Mouse (Mus musculus) heart, postnatal 0 days (tissue): Measurements from ENCODE around the gene Rps28. TPM values are rescaled to one million over a fixed set of nuclear protein-coding genes. Genes with fewer than 3 reads are reported as not detected.

Source experiments
- ATAC-seq: fragments of 200-750 bp; cut with Nextera tagmentation; 2 replicates; pipeline ENCODE4 v1.8.0; 2017; ENCODE audit warnings: low read depth, moderate number of reproducible peaks, moderate library complexity; ENCODE audit not compliant: insufficient read depth
- DNase-seq: peaks from one replicate; pipeline ENCODE4 v3.0.0-alpha.2; 2016; ENCODE audit warnings: low spot score
- H3K27ac ChIP-seq: fragments of 300-500 bp; sonication (generic); 2 replicates; pipeline ENCODE4 v1.5.1; 2014; ENCODE audit warnings: low read depth, mild to moderate bottlenecking
- H3K27me3 ChIP-seq: fragments of 300-500 bp; sonication (generic); 2 replicates; pipeline ENCODE4 v1.6.1; 2014; ENCODE audit warnings: low read length, mixed read lengths; ENCODE audit not compliant: control insufficient read depth, insufficient read depth
- H3K36me3 ChIP-seq: fragments of 300-500 bp; sonication (generic); replicated peaks from 2 replicates; pipeline ENCODE4 v1.6.1; 2014; ENCODE audit warnings: low read length, mixed read lengths; ENCODE audit not compliant: control insufficient read depth, insufficient read depth
- H3K4me1 ChIP-seq: fragments of 300-500 bp; sonication (generic); 2 replicates; pipeline ENCODE4 v1.6.1; 2014; ENCODE audit warnings: antibody characterized with exemption; ENCODE audit not compliant: control insufficient read depth, insufficient read depth
- H3K4me2 ChIP-seq: fragments of 300-500 bp; sonication (generic); 2 replicates; pipeline ENCODE4 v1.6.1; 2014; ENCODE audit warnings: low read depth, mild to moderate bottlenecking, low read length, moderate library complexity
- H3K4me3 ChIP-seq: fragments of 300-500 bp; sonication (generic); 2 replicates; pipeline ENCODE4 v1.5.1; 2014; ENCODE audit warnings: low read depth, low read length
- H3K9ac ChIP-seq: fragments of 300-500 bp; sonication (generic); replicated peaks from 2 replicates; pipeline ENCODE4 v1.6.1; 2014; ENCODE audit warnings: low read depth, low read length, mixed read lengths
- H3K9me3 ChIP-seq: fragments of 300-500 bp; sonication (generic); replicated peaks from 2 replicates; pipeline ENCODE4 v1.6.1; 2016; ENCODE audit warnings: low read length; ENCODE audit not compliant: control insufficient read depth
- CTCF ChIP-seq: IDR thresholded peaks from 2 replicates; pipeline ENCODE4 v1.5.1; 2016; ENCODE audit warnings: antibody characterized with exemption, control low read depth, low read depth
- EP300 ChIP-seq: IDR thresholded peaks from 2 replicates; pipeline ENCODE4 v1.6.1; 2016; ENCODE audit warnings: antibody characterized with exemption, low read depth
- WGBS: fragments of 180-500 bp; shearing (Covaris S2); extraction: QIAGEN DNeasy Blood & Tissue Kit; methylation state at CpG from one replicate; pipeline ENCODE4 v1.1.7; 2014; 5-methylcytosine and 5-hydroxymethylcytosine counted together
- polyA plus RNA-seq: library from polyadenylated mRNA; unstranded; fragments of >200 nt; fragmentation: Nextera tagmentation; extraction: Ambion mirVana; gene quantifications from 2 replicates; pipeline ENCODE4 v1.2.1, GENCODE M21; 2015
- total RNA-seq: library from RNA; depleted of rRNA; stranded (reverse); fragments of >200 nt; gene quantifications from 2 replicates; pipeline ENCODE4 v1.2.3, GENCODE M21; 2014; ENCODE audit warnings: low replicate concordance; rRNA removed

The Rps28 gene
- total and polyA plus RNA-seq, 2 experiments from 2014 or later = 127 to 622 TPM

GRCm38 (mm10) chr17:33773426-33773825 lies 50.9 kb downstream of the Rps28 start:
- 77% methylated on average over 6 of the region's 6 CpGs for WGBS
- Histone ChIP-seq H3K4me1 (peaks cover 6% of the 10 kb centered on the region), H3K9me3 (no peaks in the 10 kb centered on the region), H3K9ac (no peak overlapping the region), H3K4me3 (no peak overlapping the region), H3K27ac (no peak overlapping the region), H3K36me3 (peaks cover 34% of the 10 kb centered on the region; the same call in 1 of the 2 replicates), H3K4me2 (no peak overlapping the region), H3K27me3 (no peaks in the 10 kb centered on the region)
- TF ChIP-seq EP300 = no peak
- TF ChIP-seq CTCF = no peak
- DNase-seq = no peak
- ATAC-seq = no peak

GRCm38 (mm10) chr17:33771617-33772016 lies 52.7 kb downstream of the Rps28 start:
- DNase-seq = no peak
- 88% methylated on average over 4 of the region's 4 CpGs for WGBS
- H3K27ac ChIP-seq = no peak overlapping the region
- H3K27me3 ChIP-seq = no peaks in the 10 kb centered on the region
- H3K4me3 ChIP-seq = no peak overlapping the region
- H3K4me2 ChIP-seq = no peak overlapping the region
- ATAC-seq = no peak
- no peak for TF ChIP-seq CTCF
- H3K36me3 ChIP-seq = peaks cover 16% of the 10 kb centered on the region; the same call in 1 of the 2 replicates
- no peak overlapping the region for H3K9ac ChIP-seq
- no peaks in the 10 kb centered on the region for H3K4me1 ChIP-seq
- H3K9me3 ChIP-seq = no peaks in the 10 kb centered on the region

Other genes with a start within 250 kb of the Rps28 start
- 29.0 and 39.9 TPM in 2 replicates for gene Zfp414, start 195.5 kb downstream of the Rps28 start, total RNA-seq
- gene Zfp414, start 195.5 kb downstream of the Rps28 start, polyA plus RNA-seq = 20.3 and 21.4 TPM in 2 replicates
- gene Pram1, start 186.5 kb downstream of the Rps28 start, total RNA-seq = not detected in 2 replicates
- gene Pram1, start 186.5 kb downstream of the Rps28 start, polyA plus RNA-seq = 0.08 and 0.29 TPM in 2 replicates
- gene Hnrnpm, start 137.7 kb downstream of the Rps28 start, total RNA-seq = 47.1 and 54.3 TPM in 2 replicates
- 139 and 151 TPM in 2 replicates for gene Hnrnpm, start 137.7 kb downstream of the Rps28 start, polyA plus RNA-seq
- 117 and 124 TPM in 2 replicates for gene March2, start 105.9 kb downstream of the Rps28 start, total RNA-seq
- gene March2, start 105.9 kb downstream of the Rps28 start, polyA plus RNA-seq = 87.6 and 88.5 TPM in 2 replicates
- 58.6 and 87.8 TPM in 2 replicates for gene Rab11b, start 64.0 kb downstream of the Rps28 start, total RNA-seq
- gene Rab11b, start 64.0 kb downstream of the Rps28 start, polyA plus RNA-seq = 382 and 425 TPM in 2 replicates
- gene Angptl4, start 42.7 kb downstream of the Rps28 start, total RNA-seq = 35.2 and 79.3 TPM in 2 replicates
- gene Angptl4, start 42.7 kb downstream of the Rps28 start, polyA plus RNA-seq = 59.2 and 124 TPM in 2 replicates
- 33.3 and 68.7 TPM in 2 replicates for gene Kank3, start 14.0 kb downstream of the Rps28 start, total RNA-seq
- 46.1 and 50.8 TPM in 2 replicates for gene Kank3, start 14.0 kb downstream of the Rps28 start, polyA plus RNA-seq
- 467 and 766 TPM in 2 replicates for gene Ndufa7, start within 50 bp of the Rps28 start, total RNA-seq
- gene Ndufa7, start within 50 bp of the Rps28 start, polyA plus RNA-seq = 899 and 938 TPM in 2 replicates
- 17.3 and 24.0 TPM in 2 replicates for gene Cd320, start 18.5 kb upstream of the Rps28 start, total RNA-seq
- 37.3 and 41.6 TPM in 2 replicates for gene Cd320, start 18.5 kb upstream of the Rps28 start, polyA plus RNA-seq
- gene Gm7029, start 49.3 kb upstream of the Rps28 start, total RNA-seq = not detected in 2 replicates
- not detected in 2 replicates for gene Gm7029, start 49.3 kb upstream of the Rps28 start, polyA plus RNA-seq
- 17.0 and 30.1 TPM in 2 replicates for gene Kifc1, start 66.1 kb upstream of the Rps28 start, total RNA-seq
- 2.0 and 2.1 TPM in 2 replicates for gene Kifc1, start 66.1 kb upstream of the Rps28 start, polyA plus RNA-seq
- gene Platr17, start 80.6 kb upstream of the Rps28 start, total RNA-seq = not detected in 2 replicates
- gene Platr17, start 80.6 kb upstream of the Rps28 start, polyA plus RNA-seq = not detected in 2 replicates
- gene Daxx, start 84.9 kb upstream of the Rps28 start, total RNA-seq = 15.2 and 19.3 TPM in 2 replicates
- 18.0 and 20.0 TPM in 2 replicates for gene Daxx, start 84.9 kb upstream of the Rps28 start, polyA plus RNA-seq
- gene Tapbp, start 91.3 kb upstream of the Rps28 start, total RNA-seq = 50.9 and 84.1 TPM in 2 replicates
- gene Tapbp, start 91.3 kb upstream of the Rps28 start, polyA plus RNA-seq = 47.6 and 51.3 TPM in 2 replicates
- gene Zbtb22, start 91.3 kb upstream of the Rps28 start, total RNA-seq = 29.1 and 42.9 TPM in 2 replicates
- gene Zbtb22, start 91.3 kb upstream of the Rps28 start, polyA plus RNA-seq = 10.1 and 12.0 TPM in 2 replicates
- gene Rgl2, start 105.0 kb upstream of the Rps28 start, total RNA-seq = 63.1 and 144 TPM in 2 replicates
- gene Rgl2, start 105.0 kb upstream of the Rps28 start, polyA plus RNA-seq = 21.1 and 21.9 TPM in 2 replicates
- 28.6 and 77.4 TPM in 2 replicates for gene Pfdn6, start 115.8 kb upstream of the Rps28 start, total RNA-seq
- gene Pfdn6, start 115.8 kb upstream of the Rps28 start, polyA plus RNA-seq = 123 and 128 TPM in 2 replicates
- 6.7 and 10.9 TPM in 2 replicates for gene Wdr46, start 116.1 kb upstream of the Rps28 start, total RNA-seq
- gene Wdr46, start 116.1 kb upstream of the Rps28 start, polyA plus RNA-seq = 8.9 and 11.1 TPM in 2 replicates
- 0.53 and 0.70 TPM in 2 replicates for gene B3galt4, start 126.9 kb upstream of the Rps28 start, total RNA-seq
- gene B3galt4, start 126.9 kb upstream of the Rps28 start, polyA plus RNA-seq = 5.5 and 6.1 TPM in 2 replicates
- 28.2 and 31.8 TPM in 2 replicates for gene Vps52, start 131.2 kb upstream of the Rps28 start, total RNA-seq
- gene Vps52, start 131.2 kb upstream of the Rps28 start, polyA plus RNA-seq = 27.8 TPM in 2 replicates
- gene Rps18, start 131.4 kb upstream of the Rps28 start, total RNA-seq = 1,548 and 1,735 TPM in 2 replicates
- 845 and 880 TPM in 2 replicates for gene Rps18, start 131.4 kb upstream of the Rps28 start, polyA plus RNA-seq
- gene H2-K1, start 175.8 kb upstream of the Rps28 start, total RNA-seq = 61.0 and 84.5 TPM in 2 replicates
- gene H2-K1, start 175.8 kb upstream of the Rps28 start, polyA plus RNA-seq = 42.9 and 48.4 TPM in 2 replicates
- 22.5 and 48.5 TPM in 2 replicates for gene Ring1, start 200.1 kb upstream of the Rps28 start, total RNA-seq
- gene Ring1, start 200.1 kb upstream of the Rps28 start, polyA plus RNA-seq = 10.3 and 11.9 TPM in 2 replicates
- gene H2-Ke6, start 203.5 kb upstream of the Rps28 start, total RNA-seq = 80.6 and 101 TPM in 2 replicates
- 58.5 and 64.6 TPM in 2 replicates for gene H2-Ke6, start 203.5 kb upstream of the Rps28 start, polyA plus RNA-seq
- 88.7 and 97.2 TPM in 2 replicates for gene Slc39a7, start 207.1 kb upstream of the Rps28 start, total RNA-seq
- gene Slc39a7, start 207.1 kb upstream of the Rps28 start, polyA plus RNA-seq = 79.7 and 85.4 TPM in 2 replicates
- 29.4 and 36.6 TPM in 2 replicates for gene Rxrb, start 207.2 kb upstream of the Rps28 start, total RNA-seq
- 28.4 and 31.2 TPM in 2 replicates for gene Rxrb, start 207.2 kb upstream of the Rps28 start, polyA plus RNA-seq
- 1.4 and 1.9 TPM in 2 replicates for gene Col11a2, start 214.9 kb upstream of the Rps28 start, total RNA-seq
- gene Col11a2, start 214.9 kb upstream of the Rps28 start, polyA plus RNA-seq = 0.25 and 0.29 TPM in 2 replicates